Mouse (Mus musculus) heart, postnatal 10 days (tissue): ENCODE measurements around the gene Sbf2. TPM values are rescaled to one million over a fixed set of nuclear protein-coding genes. Genes with fewer than 3 reads are reported as not detected.

Experiments
- DNase-seq, 2 experiments: peaks; one replicate each; pipeline ENCODE4 v3.0.0; 2021
- intact Hi-C: fragments of 180-260 bp; cut with DNase I; formaldehyde crosslinking; loops from one replicate; pipeline ENCODE4 v1.15.1; 2025
- total RNA-seq, 2 experiments: library from RNA; stranded (reverse); gene quantifications; 2 replicates each; pipeline ENCODE4 v1.2.3; 2021

The Sbf2 gene
- total RNA-seq, 2 experiments from 2014 or later, result 58.8 to 64.6 TPM

DNA sequence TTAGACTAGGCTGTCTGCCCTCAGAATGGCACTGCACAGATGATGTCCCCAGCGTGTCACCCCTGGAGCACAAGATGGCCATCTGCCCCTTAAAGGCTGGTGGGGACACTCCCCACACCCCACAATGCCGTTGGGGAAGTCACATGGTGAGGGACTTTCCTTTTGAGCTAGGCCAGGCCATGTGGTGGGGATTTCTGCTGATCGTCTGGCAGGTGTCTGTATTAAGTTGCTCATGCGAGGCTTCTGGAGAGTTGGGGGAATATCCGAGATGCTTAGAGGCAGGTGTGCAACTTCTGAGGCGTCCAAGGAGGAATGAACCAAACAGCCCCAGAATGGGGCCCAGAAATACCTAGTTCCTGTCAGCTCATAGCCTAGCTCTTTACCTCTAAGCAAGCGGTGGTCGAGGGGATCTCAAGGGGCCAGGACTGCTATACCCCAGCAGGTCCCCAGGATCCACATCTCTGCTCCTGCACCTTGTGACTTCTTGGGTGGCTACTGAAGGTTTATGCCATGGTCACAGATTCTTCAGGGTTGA is 328.5 kb downstream of the Sbf2 start:
- intact Hi-C loops, result loop anchor here (5.0 kb wide), 1 partner anchor 516 kb away; no protein-coding TSS in a partner anchor
- no peak for DNase-seq

DNA sequence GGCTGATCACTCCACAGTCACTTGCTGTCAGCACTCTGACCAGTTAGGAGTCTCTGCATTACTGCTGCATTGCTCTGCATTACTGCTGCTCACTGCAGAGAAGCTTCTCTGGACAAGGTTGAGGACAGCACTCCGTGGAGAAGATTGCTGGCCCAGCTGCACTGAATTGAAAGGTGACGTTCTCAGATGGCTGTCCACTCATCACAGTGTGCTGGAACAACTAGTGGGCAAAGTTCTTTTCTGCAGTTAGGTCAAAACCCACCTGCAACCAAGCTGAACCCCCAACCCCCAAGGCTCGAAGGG is 328.9 kb downstream of the Sbf2 start:
- intact Hi-C loops, result loop anchor here (5.0 kb wide), 1 partner anchor 517 kb away; no protein-coding TSS in a partner anchor
- no peak for DNase-seq

DNA sequence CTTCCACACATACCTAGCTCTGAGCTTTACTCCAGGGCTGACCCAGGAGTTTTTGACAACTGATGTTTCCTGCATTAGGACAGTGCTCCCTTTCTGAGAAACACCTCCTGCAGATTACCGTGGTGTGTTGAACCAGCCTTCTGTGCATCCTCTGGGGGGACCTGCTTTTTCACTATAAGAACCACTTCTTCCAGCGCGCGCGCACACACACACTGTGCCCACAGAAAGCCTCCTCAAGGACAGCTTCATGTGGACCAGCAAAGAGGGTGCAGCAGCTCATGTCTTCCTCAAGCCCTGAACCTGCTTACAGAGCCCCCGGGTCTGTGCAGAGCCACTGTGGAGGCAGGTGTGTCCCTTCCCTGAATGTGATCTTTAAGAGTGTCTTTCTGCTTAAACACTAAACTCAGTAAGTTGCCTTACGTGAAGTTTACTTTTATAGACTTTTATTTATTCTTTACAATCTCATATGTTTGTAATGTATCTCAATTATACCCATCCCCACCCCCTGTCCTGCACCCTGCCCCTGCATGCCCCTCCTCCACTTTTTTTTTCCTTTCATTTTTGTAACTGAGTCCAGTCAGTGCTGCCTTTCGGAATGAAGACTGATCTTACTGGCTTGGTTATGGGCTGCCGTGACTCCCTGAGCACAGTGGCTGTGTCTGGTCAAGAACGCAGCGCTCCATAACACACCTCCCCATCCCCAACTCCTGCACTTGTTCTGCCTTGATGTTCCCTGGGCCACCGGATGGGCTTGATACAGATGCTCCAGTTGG is 329.5 kb downstream of the Sbf2 start:
- intact Hi-C loops, result loop anchor here (5.0 kb wide), 1 partner anchor 517 kb away; no protein-coding TSS in a partner anchor

DNA sequence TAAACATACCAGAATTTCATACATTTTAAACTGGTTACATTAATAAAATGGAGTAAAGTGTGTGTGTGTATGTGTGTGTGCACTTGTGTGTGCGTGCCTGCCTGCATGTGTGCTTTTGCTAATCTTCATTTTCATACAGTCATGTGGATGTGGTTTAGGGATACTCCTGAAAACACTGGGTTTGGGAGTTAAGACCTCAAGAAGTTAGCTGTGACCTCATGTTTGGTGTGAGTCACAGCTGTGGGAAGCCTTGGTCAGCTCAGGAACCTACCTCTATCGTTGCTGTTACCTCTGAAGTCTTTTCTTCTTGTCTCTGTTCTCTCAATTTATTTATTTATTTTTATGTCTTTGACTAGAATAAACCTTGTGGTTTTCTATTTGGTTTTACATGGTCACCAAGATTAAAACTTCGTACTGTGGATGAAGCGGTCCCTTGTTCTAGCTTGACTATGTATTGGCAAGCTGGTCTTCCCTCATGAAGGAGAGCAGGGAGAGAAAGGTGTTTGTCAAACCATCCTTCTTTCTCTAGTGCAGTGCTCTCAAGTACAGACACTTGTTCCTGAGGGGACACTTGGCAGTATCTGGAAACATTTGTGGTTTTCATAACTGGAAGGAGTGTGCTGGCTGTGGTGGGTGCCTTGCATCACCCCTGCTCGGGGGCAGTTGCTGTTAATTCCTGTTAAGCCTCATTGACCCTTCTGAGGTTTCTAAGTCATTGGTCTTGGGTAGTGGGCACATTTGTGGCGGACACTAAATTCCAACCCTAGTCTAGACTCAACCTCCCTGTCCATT is 331.0 kb downstream of the Sbf2 start:
- intact Hi-C loops, result no loop called here
- no peak for DNase-seq

More for the DNA sequence above, 329.5 kb downstream of the Sbf2 start:
- no peak for DNase-seq

DNA sequence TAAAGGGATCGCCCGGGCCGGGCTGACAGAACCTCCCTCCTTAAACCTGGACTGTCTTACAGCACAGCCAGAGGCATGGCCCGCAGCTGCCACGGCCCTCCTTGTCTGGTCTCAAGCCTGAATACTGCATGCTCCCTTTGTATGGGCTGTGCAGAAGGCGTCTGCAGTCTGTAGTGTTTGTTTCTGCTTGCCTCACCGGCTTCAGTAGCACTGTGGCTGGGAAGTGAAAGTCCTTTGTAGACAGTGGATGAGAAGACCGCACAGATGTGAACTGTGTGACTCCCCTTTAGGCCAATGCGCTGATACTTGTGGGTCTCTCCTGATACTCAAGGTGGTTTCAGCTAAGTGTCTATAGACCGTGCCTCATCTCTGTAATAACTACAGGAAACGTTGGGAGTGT is 331.9 kb downstream of the Sbf2 start:
- intact Hi-C loops, result no loop called here
- DNase-seq, result no peak

DNA sequence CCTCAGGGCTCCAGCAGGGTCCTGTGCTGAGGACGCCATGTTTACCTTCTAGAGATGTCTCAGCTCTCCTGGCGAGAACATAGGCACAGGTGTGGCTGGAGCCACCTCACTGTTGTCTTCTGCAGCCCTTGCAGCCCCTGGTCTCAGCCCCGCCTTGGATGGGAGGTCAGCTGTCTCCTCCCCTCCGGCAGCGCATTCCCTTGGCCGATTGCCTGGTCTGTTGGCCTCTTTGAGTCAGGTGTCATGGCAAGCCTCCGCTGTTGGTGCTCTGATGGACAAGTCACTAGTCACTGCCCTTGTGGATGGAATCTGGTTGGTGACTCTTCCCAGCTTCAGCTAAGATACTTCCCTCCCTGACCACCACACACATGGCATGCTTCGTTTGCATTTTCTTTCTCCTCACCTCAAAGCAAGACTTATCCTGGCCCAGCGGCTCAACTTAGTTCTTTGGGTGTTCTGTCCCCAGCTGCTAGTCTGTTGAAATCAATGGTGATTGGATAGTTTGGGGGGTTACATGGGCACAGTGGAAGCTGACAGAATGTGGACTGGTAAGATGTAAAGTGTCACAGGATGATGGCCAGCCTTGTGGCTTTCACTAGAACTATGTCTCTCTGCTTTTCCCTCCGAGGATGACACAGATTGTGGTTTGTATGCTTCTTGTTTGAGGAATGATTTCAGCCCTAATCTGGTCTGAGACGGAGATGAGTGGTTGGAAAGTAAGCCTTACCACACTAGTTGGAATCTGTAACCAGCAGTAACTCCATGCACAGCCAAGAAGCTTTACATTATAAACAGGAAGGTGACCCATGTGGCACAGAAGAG is 333.1 kb downstream of the Sbf2 start:
- peak in 1 of 2 experiments; percentile 32 for DNase-seq
- intact Hi-C loops, result no loop called here

DNA sequence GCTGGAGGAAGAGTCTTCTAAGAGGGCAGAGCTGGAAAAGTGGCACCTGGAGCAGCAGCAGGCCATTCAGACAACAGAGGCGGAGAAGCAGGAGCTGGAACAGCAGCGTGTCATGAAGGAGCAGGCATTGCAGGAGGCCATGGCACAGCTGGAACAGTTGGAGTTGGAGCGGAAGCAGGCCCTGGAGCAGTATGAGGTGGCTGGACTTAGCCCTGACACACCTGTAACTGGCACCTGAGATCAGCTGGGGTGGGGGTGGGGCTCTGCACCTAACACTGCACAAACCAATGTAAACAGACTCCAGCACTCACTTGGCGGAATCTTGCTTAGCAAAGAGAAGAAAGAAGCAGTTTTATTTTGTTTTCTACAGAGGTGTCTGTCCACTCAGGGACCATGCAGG is 335.5 kb downstream of the Sbf2 start:
- DNase-seq, result no peak
- intact Hi-C loops, result no loop called here

DNA sequence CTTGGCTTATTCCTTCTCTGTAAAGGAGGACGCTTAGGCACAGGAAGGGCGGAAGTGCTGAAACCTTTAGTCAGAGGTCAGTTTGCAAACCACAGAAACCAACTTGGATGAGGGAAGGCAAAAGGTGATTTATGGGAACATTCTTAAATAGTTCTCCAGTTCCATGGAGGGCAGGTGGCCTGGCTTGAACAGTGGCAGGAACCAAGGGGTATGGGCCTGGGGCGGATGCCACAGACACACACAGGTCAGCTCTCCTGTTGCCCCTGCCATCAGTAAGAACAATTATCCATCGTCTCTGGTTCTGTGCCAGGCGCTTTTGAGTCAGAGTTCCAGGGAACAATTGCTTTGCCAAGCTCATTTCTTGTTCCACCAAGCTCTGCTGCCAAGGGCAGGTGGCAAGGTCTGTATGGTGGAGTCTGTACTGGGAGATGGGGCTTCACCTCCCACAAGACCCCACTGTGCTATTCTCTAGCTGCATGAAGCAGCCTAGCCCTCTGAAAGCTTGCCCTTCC is 336.9 kb downstream of the Sbf2 start:
- intact Hi-C loops, result no loop called here
- DNase-seq, result no peak

DNA sequence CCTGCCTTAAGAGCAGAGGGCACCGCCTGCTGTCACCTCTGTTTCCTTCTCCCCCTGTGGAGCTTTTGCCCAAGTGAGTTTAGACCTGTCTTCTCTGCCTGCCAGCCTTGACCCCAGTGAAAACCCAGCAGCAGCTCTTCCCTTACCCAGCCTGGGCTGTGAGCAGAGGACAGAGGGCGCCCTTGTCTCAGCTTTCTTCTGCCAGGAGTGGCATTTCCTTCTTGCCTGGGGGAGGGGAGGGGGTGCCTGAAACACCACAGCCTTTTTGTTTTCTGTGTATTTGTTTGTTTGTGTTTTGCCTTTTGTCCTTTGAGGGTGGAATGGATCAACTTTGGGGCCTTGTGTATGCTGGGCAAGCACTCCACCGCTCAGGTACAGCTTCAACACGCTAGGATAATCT is 342.3 kb downstream of the Sbf2 start:
- intact Hi-C loops, result no loop called here
- DNase-seq, result no peak

DNA sequence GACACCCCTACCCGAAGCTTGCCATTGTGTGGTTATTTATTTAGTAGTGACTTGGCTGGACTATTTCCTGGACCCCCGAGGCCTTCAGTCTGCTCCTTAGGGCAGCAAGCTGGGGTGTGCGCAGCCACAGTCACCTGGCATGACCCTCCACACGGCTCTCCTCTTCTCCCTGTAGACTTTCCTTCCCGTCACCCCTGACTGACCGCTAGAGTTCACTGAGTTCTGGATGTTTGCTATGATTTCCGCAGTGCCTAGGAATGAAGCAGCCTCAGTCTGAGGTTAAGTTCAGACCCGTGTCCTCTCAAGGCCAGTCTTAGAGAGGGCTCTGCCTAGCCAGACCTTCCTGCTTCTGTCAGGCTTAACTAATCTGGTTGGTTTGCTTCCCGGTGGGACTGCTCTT is 342.9 kb downstream of the Sbf2 start:
- intact Hi-C loops, result no loop called here
- DNase-seq, result no peak

DNA sequence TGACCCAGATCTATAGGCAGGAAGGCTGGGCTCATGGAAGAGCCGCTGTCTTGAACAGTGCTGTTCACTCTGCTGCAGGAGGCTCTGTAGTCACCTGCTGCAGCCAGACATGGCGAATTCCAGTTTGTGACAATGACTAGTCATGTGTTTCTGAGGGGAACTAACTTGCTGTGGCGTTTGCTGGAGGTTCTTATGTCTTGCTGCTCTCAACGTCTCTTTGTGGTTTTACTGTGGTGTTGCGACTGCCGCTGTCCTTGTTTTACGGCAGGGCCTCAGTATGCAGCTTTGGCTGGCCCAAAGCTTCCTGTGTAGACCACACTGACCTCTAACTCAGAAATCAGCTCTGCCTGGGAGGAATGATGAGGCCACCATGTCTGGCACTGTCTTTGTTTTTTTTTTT is 344.3 kb downstream of the Sbf2 start:
- DNase-seq, result no peak
- intact Hi-C loops, result no loop called here

DNA sequence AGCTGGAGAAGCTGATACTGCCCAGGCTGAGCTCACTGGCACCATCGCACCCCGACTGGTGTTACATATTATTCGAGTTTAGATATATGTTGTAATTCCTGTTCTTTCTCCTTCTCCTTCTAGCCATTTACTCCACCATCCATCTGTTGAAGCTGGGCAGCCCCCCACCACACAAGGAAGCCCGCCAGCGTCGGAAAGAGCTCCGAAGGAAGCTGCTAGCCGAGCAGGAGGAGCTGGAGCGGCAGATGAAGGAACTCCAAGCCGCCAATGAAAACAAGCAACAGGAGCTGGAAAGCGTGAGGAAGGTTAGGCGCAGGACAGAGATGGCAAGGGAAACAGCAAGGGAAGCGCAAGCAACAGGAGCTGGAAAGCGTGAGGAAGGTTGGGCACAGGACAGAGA is 344.9 kb downstream of the Sbf2 start:
- no peak for DNase-seq
- intact Hi-C loops, result no loop called here

DNA sequence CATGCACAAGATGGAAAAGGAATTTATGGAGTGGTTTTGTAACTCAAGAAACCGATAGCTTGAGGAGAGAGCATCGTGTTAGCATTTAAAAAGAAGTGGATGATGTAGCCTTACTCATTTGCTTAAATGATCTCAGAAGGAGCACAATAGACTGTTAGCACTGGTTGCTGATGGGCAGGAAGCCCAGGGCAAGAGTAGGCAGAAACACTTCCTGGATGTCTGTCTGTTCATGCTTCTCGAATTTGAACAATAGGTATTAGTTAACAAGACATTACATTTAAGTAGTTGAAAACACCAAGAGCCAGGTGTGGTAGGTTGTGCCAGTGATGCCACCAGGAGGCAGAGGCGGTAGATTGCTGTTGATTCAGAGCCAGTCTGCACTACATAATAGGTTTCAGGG is 346.2 kb downstream of the Sbf2 start:
- intact Hi-C loops, result no loop called here
- no peak for DNase-seq

DNA sequence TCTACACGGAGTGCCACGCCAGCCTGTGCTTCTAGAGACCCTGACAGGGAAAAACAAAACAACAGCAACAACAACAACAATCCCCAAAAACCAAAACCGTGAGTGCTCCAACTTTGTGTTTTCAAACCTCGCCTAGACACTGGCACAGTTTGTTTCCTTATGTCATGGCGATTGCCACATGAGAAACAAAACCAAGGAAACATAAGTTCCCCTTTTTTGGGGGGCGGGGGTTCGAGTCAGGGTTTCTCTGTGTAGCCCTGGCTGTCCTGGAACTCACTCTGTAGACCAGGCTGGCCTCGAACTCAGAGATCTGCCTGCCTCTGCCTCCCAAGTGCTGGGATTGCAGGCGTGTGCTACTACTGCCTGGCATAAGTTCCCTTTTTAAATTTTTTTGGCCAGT is 346.7 kb downstream of the Sbf2 start:
- intact Hi-C loops, result no loop called here
- DNase-seq, result no peak

DNA sequence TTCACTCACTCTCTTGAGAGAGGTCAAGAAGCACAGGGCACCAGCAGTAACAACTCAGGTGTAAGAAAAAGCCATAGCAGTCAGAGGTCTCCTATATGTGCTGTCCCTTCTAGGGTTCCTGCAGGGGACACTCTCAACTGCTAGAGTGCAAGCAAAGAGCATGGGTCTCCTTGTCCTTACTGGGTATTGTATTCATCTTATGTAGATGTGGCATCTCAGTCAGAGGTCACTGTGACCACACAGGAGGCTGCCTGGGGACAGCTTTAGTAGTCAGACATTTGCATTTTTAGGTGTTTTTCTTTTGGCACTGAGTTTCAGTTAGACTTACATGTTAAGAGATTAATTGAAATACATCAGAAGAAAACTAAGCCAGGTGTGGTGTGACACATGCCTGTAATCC is 347.7 kb downstream of the Sbf2 start:
- intact Hi-C loops, result no loop called here
- no peak for DNase-seq

DNA sequence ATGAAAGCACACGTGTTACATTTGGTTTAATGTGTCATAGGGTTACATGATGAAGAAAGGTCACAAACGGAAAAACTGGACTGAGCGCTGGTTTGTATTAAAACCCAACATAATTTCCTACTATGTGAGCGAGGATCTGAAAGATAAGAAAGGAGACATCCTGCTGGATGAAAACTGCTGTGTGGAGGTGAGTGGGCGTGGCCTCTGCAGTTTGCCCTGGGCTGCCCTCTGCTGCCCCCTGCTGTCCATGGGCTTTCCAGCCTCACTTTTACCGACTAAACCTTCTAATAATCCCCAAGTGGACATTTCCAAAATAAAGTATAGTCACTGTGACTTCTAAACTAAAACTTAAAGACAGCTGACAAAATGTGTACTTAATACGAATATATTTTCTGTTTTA is 348.9 kb downstream of the Sbf2 start:
- peak; percentile 90 to 95 for DNase-seq
- intact Hi-C loops, result loop anchor here (1.0 to 2.0 kb wide), 2 partner anchors 43 to 100 kb away; no protein-coding TSS in a partner anchor

DNA sequence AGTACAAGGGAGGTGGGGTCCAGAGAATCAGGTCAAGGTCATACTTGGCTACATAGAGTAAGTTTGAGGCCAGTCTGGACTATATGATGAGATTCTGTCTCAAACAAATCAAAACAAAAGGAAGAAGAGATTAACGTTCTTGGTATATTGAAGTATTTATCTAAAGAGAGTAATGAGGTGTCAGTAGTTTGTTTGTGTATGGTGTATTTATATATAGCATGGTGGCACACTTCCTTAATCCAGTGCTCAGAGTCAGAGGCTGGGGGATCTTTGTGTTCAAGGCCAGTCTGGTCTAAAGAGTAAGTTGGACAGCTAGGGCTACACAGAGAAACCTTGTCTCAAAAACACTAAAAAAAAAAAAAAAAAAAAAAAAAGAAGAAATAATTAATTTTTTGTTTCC is 351.2 kb downstream of the Sbf2 start:
- intact Hi-C loops, result no loop called here
- DNase-seq, result no peak

DNA sequence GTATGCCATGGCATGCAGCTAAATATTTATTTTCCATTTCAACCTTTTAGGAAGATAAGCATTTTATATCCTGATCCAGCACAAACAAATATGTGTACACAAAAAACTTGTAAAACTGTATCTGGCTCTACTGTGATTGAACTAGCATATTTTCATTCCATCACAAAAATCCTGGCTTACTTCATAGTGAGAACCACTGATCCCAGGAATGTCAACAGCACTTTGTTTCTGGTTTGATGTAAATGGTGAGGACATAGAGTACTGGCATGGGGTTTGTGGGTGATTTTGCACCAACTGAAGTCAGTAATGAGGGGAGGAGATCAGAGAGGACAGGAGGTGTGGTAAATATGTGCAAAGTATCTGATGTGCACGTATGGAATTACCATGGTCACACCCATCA is 352.1 kb downstream of the Sbf2 start:
- no peak for DNase-seq
- intact Hi-C loops, result no loop called here

DNA sequence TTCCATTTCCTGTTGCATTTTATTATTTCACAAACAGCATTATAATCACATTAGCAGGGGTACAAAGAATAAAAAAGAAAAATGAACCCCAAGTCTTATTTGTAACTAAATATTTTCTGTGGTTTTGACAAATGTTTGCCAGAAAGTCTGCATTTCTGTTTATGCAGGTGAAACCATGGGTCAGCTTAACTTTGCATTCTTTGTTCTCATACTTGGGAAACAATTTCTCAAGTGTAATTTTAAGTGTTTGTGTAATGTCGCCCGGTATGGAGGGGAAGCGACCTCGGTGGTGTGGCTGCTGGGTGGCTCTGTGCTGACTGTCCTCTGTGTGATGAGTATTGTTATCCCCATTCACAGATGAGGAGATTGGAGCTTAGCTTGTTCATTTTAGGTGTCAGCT is 352.9 kb downstream of the Sbf2 start:
- no peak for DNase-seq
- intact Hi-C loops, result no loop called here

DNA sequence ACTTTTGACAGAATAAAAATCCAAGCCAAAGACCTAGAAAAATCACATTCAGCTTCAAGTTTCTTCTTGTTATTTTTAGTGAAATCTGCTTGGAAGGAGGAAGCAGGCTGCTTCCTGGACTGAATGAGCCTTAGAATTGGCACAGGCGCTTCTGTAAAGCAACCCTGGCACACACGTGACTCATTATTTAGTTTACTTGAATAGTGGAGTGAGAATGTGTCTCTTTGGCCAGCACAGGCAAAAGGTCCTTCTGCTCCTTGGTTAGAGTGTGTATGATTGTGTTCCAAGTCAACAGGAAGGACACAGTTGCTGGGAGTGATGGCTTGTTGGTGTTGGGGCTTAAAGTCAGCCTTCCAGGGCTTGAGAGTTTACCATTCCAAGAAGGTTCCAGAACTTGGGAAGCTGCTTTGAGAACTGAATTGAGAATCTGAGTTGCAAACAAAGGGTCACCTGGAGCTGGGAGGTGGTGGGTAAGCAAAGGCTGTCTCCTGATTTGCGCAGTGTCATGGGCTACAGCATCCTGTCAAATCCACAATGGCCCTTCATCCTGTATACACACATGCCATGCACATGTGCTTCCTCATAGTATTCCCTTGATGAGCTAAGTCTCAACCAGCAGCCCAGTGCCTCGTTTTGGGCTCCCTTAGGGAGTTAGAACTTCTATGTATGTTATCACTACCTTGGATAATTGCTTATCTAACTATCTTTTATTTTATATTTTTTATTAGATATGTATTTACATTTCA is 354.6 kb downstream of the Sbf2 start:
- intact Hi-C loops, result no loop called here
- DNase-seq, result peak; percentile 52 to 60
